In genomic region chr9:67463440-67464122, GRCm38 (mm10) we compare ENCODE assay signal across 16 mouse cellular contexts.
DNase-seq lines count a peak whose midpoint lies in the region; ATAC-seq and TF ChIP-seq lines count a peak whose summit lies in the region.
"Had no signal": no experiment of that assay in that cellular context is flagged by ENCODE, and none has a peak within 500 bp of the region (broad histone marks: within the 10 kb centered on the region; RNA-seq: fewer than 3 reads in every experiment).

No protein-coding gene starts in this region.

- H3ac ChIP-seq in C2C12 (ENCODE audit: control insufficient read depth, insufficient read length, low read depth) = no peak overlapping the region

- ATAC-seq in hindbrain, embryonic 13.5 days (ENCODE audit: low FRiP score) = no peak
- ATAC-seq in hindbrain, embryonic 12.5 days (ENCODE audit: low FRiP score) = no peak
- peak; percentile 8 for ATAC-seq in Patski
- no peak for ATAC-seq in midbrain, embryonic 13.5 days
- ATAC-seq: activated CD4-positive, CD25-positive, alpha-beta regulatory T cell, adult 4 months; hindbrain, embryonic 16.5 days; lung, postnatal 0 days had no signal

- H3K4me1 ChIP-seq in hindbrain, embryonic 13.5 days (replicated peaks) = peaks cover 16% of the 10 kb centered on the region
- H3K4me1 ChIP-seq in hindbrain, embryonic 12.5 days = peaks cover 12% of the 10 kb centered on the region
- H3K4me1 ChIP-seq in midbrain, embryonic 13.5 days (replicated peaks) = peaks cover 10% of the 10 kb centered on the region

- H3K4me2 ChIP-seq in hindbrain, embryonic 13.5 days = no peak overlapping the region
- H3K4me2 ChIP-seq in hindbrain, embryonic 12.5 days (replicated peaks) = no peak overlapping the region
- no peak overlapping the region for H3K4me2 ChIP-seq in midbrain, embryonic 13.5 days (replicated peaks)
- H3K4me2 ChIP-seq: liver, embryonic 13.5 days had no signal

- POLR2A ChIA-PET in Patski (lab: Charles Lee) = no interaction called here

- 0 out of 2 replicates have a peak overlapping the region, but pooled peaks have one; percentile 19 for H3K27ac ChIP-seq in hindbrain, embryonic 13.5 days
- no peak overlapping the region for H3K27ac ChIP-seq in hindbrain, embryonic 12.5 days
- H3K27ac ChIP-seq in midbrain, embryonic 13.5 days = no peak overlapping the region
- H3K27ac ChIP-seq: layer of hippocampus, adult 2 months; liver, embryonic 13.5 days; midbrain, embryonic 10.5 days had no signal

- CTCF ChIA-PET in Patski (lab: Charles Lee) = no interaction called here

- H3K79me3 ChIP-seq in C2C12 (ENCODE audit: low read depth) = no peaks in the 10 kb centered on the region

- in situ Hi-C loops in Patski (cut with MboI; ENCODE audit: low pct_unique_long_range_greater_than_20kb) = no loop called here

- H3K36me3 ChIP-seq in hindbrain, embryonic 13.5 days = no peaks in the 10 kb centered on the region
- no peaks in the 10 kb centered on the region for H3K36me3 ChIP-seq in hindbrain, embryonic 12.5 days
- no peaks in the 10 kb centered on the region for H3K36me3 ChIP-seq in C2C12 (ENCODE audit: control insufficient read depth, insufficient read depth)
- no peaks in the 10 kb centered on the region for H3K36me3 ChIP-seq in midbrain, embryonic 13.5 days
- H3K36me3 ChIP-seq: liver, embryonic 13.5 days; midbrain, embryonic 10.5 days had no signal

- intact Hi-C loops in gastrocnemius, postnatal 36 days (cut with DNase I) = no loop called here

- H3K9me3 ChIP-seq in hindbrain, embryonic 13.5 days = no peaks in the 10 kb centered on the region
- no peaks in the 10 kb centered on the region for H3K9me3 ChIP-seq in hindbrain, embryonic 12.5 days (replicated peaks)
- no peaks in the 10 kb centered on the region for H3K9me3 ChIP-seq in midbrain, embryonic 13.5 days
- H3K9me3 ChIP-seq: liver, embryonic 13.5 days; midbrain, embryonic 10.5 days had no signal

- DNase-seq in Patski (ENCODE audit: low read depth, low spot score) = no peak
- DNase-seq in mesoderm, embryonic 11.5 days (ENCODE audit: low read depth, low spot score) = peak; percentile 51
- DNase-seq in gastrocnemius, postnatal 36 days = no peak
- DNase-seq: cerebellum, adult 18-20 months; gastrocnemius, postnatal 25 days; kidney, adult 8-10 months; liver, embryonic 13.5 days had no signal

- H3K27me3 ChIP-seq in hindbrain, embryonic 13.5 days = no peaks in the 10 kb centered on the region
- no peaks in the 10 kb centered on the region for H3K27me3 ChIP-seq in hindbrain, embryonic 12.5 days
- H3K27me3 ChIP-seq in C2C12 (ENCODE audit: control insufficient read depth, insufficient read depth, insufficient read length) (no peaks in the 10 kb centered on the region), Patski (no peaks in the 10 kb centered on the region)
- no peaks in the 10 kb centered on the region for H3K27me3 ChIP-seq in midbrain, embryonic 13.5 days
- H3K27me3 ChIP-seq: liver, embryonic 13.5 days had no signal

- H3K79me2 ChIP-seq in C2C12 (ENCODE audit: control insufficient read depth, insufficient read depth) = no peaks in the 10 kb centered on the region

- no peak overlapping the region for H3K9ac ChIP-seq in hindbrain, embryonic 13.5 days
- no peak overlapping the region for H3K9ac ChIP-seq in hindbrain, embryonic 12.5 days
- no peak overlapping the region for H3K9ac ChIP-seq in midbrain, embryonic 13.5 days (replicated peaks)
- H3K9ac ChIP-seq: liver, embryonic 13.5 days had no signal

- 71% methylated on average over 11 of the region's 11 CpGs for WGBS in hindbrain, embryonic 13.5 days
- WGBS in hindbrain, embryonic 12.5 days = 68% methylated on average over 11 of the region's 11 CpGs
- 79% methylated on average over 11 of the region's 11 CpGs for WGBS in midbrain, embryonic 13.5 days

- H3K4me3 ChIP-seq in hindbrain, embryonic 13.5 days = no peak overlapping the region
- no peak overlapping the region for H3K4me3 ChIP-seq in hindbrain, embryonic 12.5 days
- H3K4me3 ChIP-seq in C2C12 (ENCODE audit: insufficient read depth, poor library complexity, severe bottlenecking) = no peak overlapping the region
- H3K4me3 ChIP-seq in midbrain, embryonic 13.5 days (replicated peaks) = no peak overlapping the region
- H3K4me3 ChIP-seq: layer of hippocampus, adult 2 months; liver, embryonic 13.5 days; midbrain, embryonic 10.5 days had no signal

- no peak for TF ChIP-seq CTCF in C2C12 (IDR thresholded peaks at IDR 0.05; ENCODE audit: control insufficient read depth, insufficient read depth, insufficient read length)
- TF ChIP-seq CTCF in Patski (IDR thresholded peaks at IDR 0.05) = no peak

TF ChIP-seq in C2C12, 6 proteins besides CTCF, POLR2A, EP300 and RAD21:
- peak; percentile 60 for TF ChIP-seq FOSL1 (IDR thresholded peaks at IDR 0.05; ENCODE audit: insufficient read depth, low read length, poor library complexity, severe bottlenecking)
- peak; percentile 70 for TF ChIP-seq MYOD1 (IDR thresholded peaks at IDR 0.05; ENCODE audit: control insufficient read depth, insufficient read length, low read depth)
- TF ChIP-seq USF1 (IDR thresholded peaks at IDR 0.05; ENCODE audit: low read depth) = no peak
- TF ChIP-seq CEBPB (IDR thresholded peaks at IDR 0.05; ENCODE audit: low read depth) = peak; percentile 74
TF ChIP-seq in C2C12: peak in this region for 3.
